Mouse (Mus musculus): ENCODE measurements around the gene Mad2l2. TPM values are rescaled to one million over a fixed set of nuclear protein-coding genes. Genes with fewer than 3 reads are reported as not detected.
A peak's percentile ranks its signal among the peaks of the same experiment; 100 is the strongest.

Gene Mad2l2
- polyA plus RNA-seq, 1 experiment from 2014 or later, result 42.1 TPM

GRCm38 (mm10) chr4:148140098-148141011 is 10.2 kb downstream of the Mad2l2 start:
- DNase-seq (ENCODE audit: low spot score), result peak; percentile 92

GRCm38 (mm10) chr4:148143721-148144120 is 13.5 kb downstream of the Mad2l2 start:
- DNase-seq (ENCODE audit: low spot score), result no peak

- no peak for DNase-seq (ENCODE audit: low spot score)
These were observed 17.5 kb downstream of the Mad2l2 start for GRCm38 (mm10) chr4:148147714-148148113.

GRCm38 (mm10) chr4:148149540-148149939 is 19.4 kb downstream of the Mad2l2 start:
- no peak for DNase-seq (ENCODE audit: low spot score)

GRCm38 (mm10) chr4:148150242-148150641 is 20.1 kb downstream of the Mad2l2 start:
- DNase-seq (ENCODE audit: low spot score), result no peak

- DNase-seq (ENCODE audit: low spot score), result no peak
These were observed 20.7 kb downstream of the Mad2l2 start for GRCm38 (mm10) chr4:148150953-148151266.

GRCm38 (mm10) chr4:148151267-148152168 is 21.3 kb downstream of the Mad2l2 start, which contains the start of gene Fbxo6:
Gene Fbxo6, minus strand, starts transcription at chr4:148152140.
- DNase-seq (ENCODE audit: low spot score), result peak; percentile 91

- DNase-seq (ENCODE audit: low spot score), result no peak
These were observed 22.4 kb downstream of the Mad2l2 start for GRCm38 (mm10) chr4:148152547-148152946.

GRCm38 (mm10) chr4:148154006-148154405 is 23.8 kb downstream of the Mad2l2 start:
- no peak for DNase-seq (ENCODE audit: low spot score)

- peak; percentile 54 for DNase-seq (ENCODE audit: low spot score)
These were observed 24.8 kb downstream of the Mad2l2 start for GRCm38 (mm10) chr4:148154982-148155381.

GRCm38 (mm10) chr4:148158436-148159348 is 28.5 kb downstream of the Mad2l2 start:
- DNase-seq (ENCODE audit: low spot score), result no peak

- peak; percentile 91 for DNase-seq (ENCODE audit: low spot score)
These were observed 29.6 kb downstream of the Mad2l2 start for GRCm38 (mm10) chr4:148159544-148160435.

- DNase-seq (ENCODE audit: low spot score), result no peak
These were observed 30.5 kb downstream of the Mad2l2 start, which contains the start of the genes Fbxo44 and Fbxo2 for GRCm38 (mm10) chr4:148160436-148161390. Gene Fbxo44, minus strand, starts transcription at chr4:148160482. Gene Fbxo2, plus strand, starts transcription at chr4:148160621.

- DNase-seq (ENCODE audit: low spot score), result peak; percentile 75
These were observed 33.8 kb downstream of the Mad2l2 start for GRCm38 (mm10) chr4:148164002-148164439.

- DNase-seq (ENCODE audit: low spot score), result no peak
These were observed 34.3 kb downstream of the Mad2l2 start for GRCm38 (mm10) chr4:148164461-148164860.

GRCm38 (mm10) chr4:148165551-148165950 is 35.4 kb downstream of the Mad2l2 start:
- no peak for DNase-seq (ENCODE audit: low spot score)

- DNase-seq (ENCODE audit: low spot score), result no peak
These were observed 36.2 kb downstream of the Mad2l2 start for GRCm38 (mm10) chr4:148166431-148166830.

GRCm38 (mm10) chr4:148166986-148167385 is 36.8 kb downstream of the Mad2l2 start:
- peak; percentile 60 for DNase-seq (ENCODE audit: low spot score)
